Mouse (Mus musculus): Measurements from ENCODE around the gene Hnf4a. TPM values are rescaled to one million over a fixed set of nuclear protein-coding genes. Genes with fewer than 3 reads are reported as not detected.

Hnf4a gene
- polyA plus RNA-seq, 1 experiment from 2014 or later, result 27.5 TPM

DNA sequence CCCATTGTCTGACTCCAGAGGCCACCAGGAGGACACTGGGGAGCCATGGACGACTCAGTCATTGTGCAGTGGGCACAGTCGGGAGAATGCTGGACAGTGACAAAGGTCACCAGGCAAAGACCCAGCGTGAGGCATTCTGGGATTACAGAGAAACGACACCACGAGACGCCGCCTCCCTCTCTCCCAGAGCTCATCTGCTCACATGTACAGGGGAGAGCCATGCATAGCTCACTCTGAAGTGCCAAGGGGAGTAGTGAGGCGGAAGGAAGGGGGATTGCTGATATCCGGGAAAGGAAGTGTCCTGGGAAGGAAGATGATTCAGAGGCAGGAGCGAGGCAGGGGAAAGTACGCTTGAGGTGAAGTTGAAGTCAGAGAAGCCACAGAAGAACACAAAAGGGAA is 68.6 kb downstream of the Hnf4a start:
- Histone ChIP-seq H3K9me3 (ENCODE audit: low read length) (no peaks in the 10 kb centered on the region), H3K27ac (ENCODE audit: low read depth) (peak overlapping the region; percentile 68), H3K4me3 (ENCODE audit: low read depth, low read length) (no peak overlapping the region), H3K4me1 (ENCODE audit: insufficient read depth) (peaks cover 17% of the 10 kb centered on the region), H3K9ac (replicated peaks) (0 out of 2 replicates have a peak overlapping the region, but pooled peaks have one; percentile 30), H3K36me3 (replicated peaks; ENCODE audit: insufficient read depth, low read length) (peaks cover 9% of the 10 kb centered on the region), H3K27me3 (ENCODE audit: insufficient read depth, low read length) (no peaks in the 10 kb centered on the region), H3K4me2 (ENCODE audit: low read depth, low read length) (peak overlapping the region; percentile 39)
- DNase-seq (peak; percentile 55), ATAC-seq (peak; percentile 79)
- 22% methylated on average over 11 of the region's 11 CpGs for WGBS (ENCODE audit: insufficient replicate concordance)
- TF ChIP-seq EP300 (IDR thresholded peaks at IDR 0.05; ENCODE audit: low read depth) (no peak), CTCF (IDR thresholded peaks at IDR 0.05; ENCODE audit: low read depth) (no peak)

DNA sequence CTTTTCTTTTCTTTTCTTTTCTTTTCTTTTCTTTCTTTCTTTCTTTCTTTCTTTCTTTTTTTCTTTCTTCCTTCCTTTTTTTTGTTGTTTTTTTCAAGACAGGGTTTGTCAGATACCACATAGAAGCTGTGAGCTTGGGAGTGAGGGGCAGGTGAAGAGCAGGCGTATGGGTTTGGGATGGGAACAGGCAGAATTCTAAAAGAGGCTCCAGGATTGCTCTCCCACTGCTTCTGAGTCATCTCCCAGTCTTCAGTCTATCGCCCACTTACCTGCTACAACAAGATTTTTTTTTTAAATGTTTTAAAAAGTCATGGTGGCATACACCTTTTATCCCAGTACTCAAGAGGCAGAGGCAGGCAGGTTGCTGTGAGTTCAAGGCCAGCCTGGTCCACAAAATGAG is 71.4 kb downstream of the Hnf4a start:
- WGBS (ENCODE audit: insufficient replicate concordance), result 83% methylated on average over 2 of the region's 2 CpGs
- Histone ChIP-seq H3K9ac (replicated peaks) (no peak overlapping the region), H3K4me1 (ENCODE audit: insufficient read depth) (peaks cover 16% of the 10 kb centered on the region), H3K9me3 (ENCODE audit: low read length) (no peaks in the 10 kb centered on the region), H3K36me3 (replicated peaks; ENCODE audit: insufficient read depth, low read length) (no peaks in the 10 kb centered on the region), H3K27me3 (ENCODE audit: insufficient read depth, low read length) (no peaks in the 10 kb centered on the region), H3K27ac (ENCODE audit: low read depth) (no peak overlapping the region), H3K4me2 (ENCODE audit: low read depth, low read length) (no peak overlapping the region), H3K4me3 (ENCODE audit: low read depth, low read length) (no peak overlapping the region)
- ATAC-seq (no peak), DNase-seq (no peak)
- TF ChIP-seq CTCF (IDR thresholded peaks at IDR 0.05; ENCODE audit: low read depth) (no peak), EP300 (IDR thresholded peaks at IDR 0.05; ENCODE audit: low read depth) (no peak)

DNA sequence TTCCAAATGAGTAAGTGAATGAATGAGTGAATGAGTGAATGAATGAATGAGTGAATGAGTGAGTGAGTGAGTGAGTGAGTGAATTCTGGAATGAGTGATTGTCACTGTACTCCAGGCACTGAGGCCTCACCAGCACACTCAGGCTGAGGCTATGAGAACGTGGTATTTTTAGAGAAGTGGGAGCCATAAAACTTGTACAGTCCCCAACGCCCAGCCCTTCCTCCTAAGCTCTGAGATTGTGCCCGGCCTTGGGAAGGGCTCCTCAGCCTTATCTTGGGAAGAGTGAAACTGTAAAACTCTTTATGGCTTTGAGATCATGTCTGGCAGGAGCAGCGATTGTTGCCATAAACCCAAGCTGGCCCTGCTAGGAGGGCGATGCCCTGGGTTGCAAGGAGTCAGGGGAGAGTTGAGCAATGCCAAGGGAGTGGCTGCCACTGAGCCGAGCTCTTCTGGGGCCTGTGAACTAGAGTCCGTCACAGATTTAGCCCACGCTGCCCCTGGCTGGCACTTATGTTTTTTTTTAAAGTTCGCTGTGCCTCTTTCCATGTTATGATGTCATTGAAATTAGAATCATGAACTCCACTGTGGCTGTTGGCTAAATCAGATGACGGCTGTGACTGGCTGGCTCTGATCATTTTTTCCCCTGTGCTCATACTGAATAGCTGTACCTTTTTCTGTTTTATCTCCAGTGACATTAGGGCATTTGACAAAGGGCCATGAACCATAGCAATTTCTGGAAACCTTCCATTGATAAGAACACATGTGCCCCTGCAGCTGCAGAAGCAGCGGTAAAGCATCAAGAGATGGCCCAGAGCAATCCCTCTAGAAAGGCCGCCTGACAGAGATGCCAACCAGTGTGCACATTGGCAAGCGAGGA is 73.7 kb downstream of the Hnf4a start:
- H3K9me3 ChIP-seq (ENCODE audit: low read length), result no peaks in the 10 kb centered on the region
- H3K4me1 ChIP-seq (ENCODE audit: insufficient read depth), result peaks cover 7% of the 10 kb centered on the region
- no peaks in the 10 kb centered on the region for H3K27me3 ChIP-seq (ENCODE audit: insufficient read depth, low read length)
- H3K4me2 ChIP-seq (ENCODE audit: low read depth, low read length), result no peak overlapping the region
- no peak overlapping the region for H3K4me3 ChIP-seq (ENCODE audit: low read depth, low read length)
- TF ChIP-seq CTCF (IDR thresholded peaks at IDR 0.05; ENCODE audit: low read depth), result no peak
- TF ChIP-seq EP300 (IDR thresholded peaks at IDR 0.05; ENCODE audit: low read depth), result peak; percentile 15; the same call in 1 of the 2 replicates
- no peak overlapping the region for H3K27ac ChIP-seq (ENCODE audit: low read depth)
- no peak overlapping the region for H3K9ac ChIP-seq (replicated peaks)
- ATAC-seq, result peak; percentile 76
- H3K36me3 ChIP-seq (replicated peaks; ENCODE audit: insufficient read depth, low read length), result no peaks in the 10 kb centered on the region
- WGBS (ENCODE audit: insufficient replicate concordance), result 52% methylated on average over 13 of the region's 13 CpGs
- DNase-seq, result peak; percentile 52

DNA sequence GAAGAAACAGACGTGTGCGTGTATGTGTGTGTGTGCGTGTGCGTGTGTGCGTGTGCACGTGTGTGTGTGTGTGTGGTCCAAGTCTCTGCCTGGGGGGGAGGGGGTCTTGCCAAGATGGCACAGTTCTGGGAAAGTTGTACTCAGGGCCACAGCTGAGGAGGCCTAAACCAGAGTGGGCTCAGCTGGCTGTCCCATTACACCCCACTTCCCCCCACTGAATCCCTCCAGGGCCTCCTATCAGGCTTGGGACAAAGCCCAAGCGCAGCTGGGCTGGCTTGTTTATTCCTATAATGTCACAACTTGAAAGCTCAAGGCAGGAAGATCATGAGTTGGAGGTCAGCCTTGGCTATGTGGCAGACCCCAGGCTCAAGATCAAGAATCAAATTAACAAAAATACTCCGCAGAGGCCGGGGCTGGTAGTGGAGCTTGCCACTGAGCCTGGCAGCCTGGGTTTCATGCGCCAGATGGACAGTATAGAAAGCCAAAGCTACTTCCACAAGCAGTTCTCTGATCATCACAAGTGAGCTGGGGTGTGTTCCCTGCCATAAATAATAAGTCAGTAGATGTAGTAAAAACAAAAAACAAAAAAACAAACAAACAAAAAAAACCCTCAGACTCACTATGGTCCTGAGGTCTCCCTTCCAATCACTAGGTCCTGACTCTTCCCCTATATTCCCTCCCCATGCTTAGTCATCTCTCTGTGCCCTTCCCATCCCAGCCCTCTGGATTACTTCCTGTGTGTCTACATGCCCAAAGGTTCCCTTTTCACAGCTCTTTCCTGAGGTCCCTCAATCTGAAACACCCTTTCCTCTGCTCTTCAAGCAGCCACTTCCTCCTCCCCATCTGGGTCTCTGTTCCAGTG is 76.8 kb downstream of the Hnf4a start:
- no peak overlapping the region for H3K4me2 ChIP-seq (ENCODE audit: low read depth, low read length)
- H3K9me3 ChIP-seq (ENCODE audit: low read length), result no peaks in the 10 kb centered on the region
- peaks cover 17% of the 10 kb centered on the region for H3K4me1 ChIP-seq (ENCODE audit: insufficient read depth)
- no peak overlapping the region for H3K4me3 ChIP-seq (ENCODE audit: low read depth, low read length)
- no peak overlapping the region for H3K9ac ChIP-seq (replicated peaks)
- H3K36me3 ChIP-seq (replicated peaks; ENCODE audit: insufficient read depth, low read length), result no peaks in the 10 kb centered on the region
- no peak for DNase-seq
- 95% methylated on average over 10 of the region's 10 CpGs for WGBS (ENCODE audit: insufficient replicate concordance)
- H3K27me3 ChIP-seq (ENCODE audit: insufficient read depth, low read length), result no peaks in the 10 kb centered on the region
- no peak for ATAC-seq
- H3K27ac ChIP-seq (ENCODE audit: low read depth), result no peak overlapping the region
- no peak for TF ChIP-seq CTCF (IDR thresholded peaks at IDR 0.05; ENCODE audit: low read depth)
- TF ChIP-seq EP300 (IDR thresholded peaks at IDR 0.05; ENCODE audit: low read depth), result no peak

DNA sequence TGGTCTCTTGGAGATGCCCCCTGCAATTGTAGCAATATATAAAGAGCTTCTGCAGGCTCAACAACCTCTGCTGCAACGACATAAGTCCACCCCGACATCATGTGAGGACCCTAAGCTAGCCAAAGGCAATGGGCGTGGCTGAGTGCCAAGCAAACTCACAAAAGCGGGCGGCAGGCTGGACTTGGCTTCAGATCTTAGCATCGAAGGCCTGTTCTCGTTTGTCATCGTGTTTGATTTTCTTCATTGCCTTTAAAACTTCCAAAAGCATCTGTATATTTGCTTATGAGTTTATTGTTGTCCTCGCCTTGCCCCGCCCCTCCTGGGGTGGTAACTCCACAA is 77.4 kb downstream of the Hnf4a start:
- H3K4me2 ChIP-seq (ENCODE audit: low read depth, low read length), result no peak overlapping the region
- 82% methylated on average over 10 of the region's 10 CpGs for WGBS (ENCODE audit: insufficient replicate concordance)

More for the DNA sequence above, 77.4 kb downstream of the Hnf4a start:
- H3K36me3 ChIP-seq (replicated peaks; ENCODE audit: insufficient read depth, low read length), result no peaks in the 10 kb centered on the region
- TF ChIP-seq EP300 (IDR thresholded peaks at IDR 0.05; ENCODE audit: low read depth) (no peak), CTCF (IDR thresholded peaks at IDR 0.05; ENCODE audit: low read depth) (no peak)
- no peak overlapping the region for H3K9ac ChIP-seq (replicated peaks)
- DNase-seq (no peak), ATAC-seq (no peak)
- peaks cover 21% of the 10 kb centered on the region for H3K4me1 ChIP-seq (ENCODE audit: insufficient read depth)
- H3K27ac ChIP-seq (ENCODE audit: low read depth), result no peak overlapping the region
- H3K4me3 ChIP-seq (ENCODE audit: low read depth, low read length), result no peak overlapping the region
- H3K9me3 ChIP-seq (ENCODE audit: low read length), result no peaks in the 10 kb centered on the region
- H3K27me3 ChIP-seq (ENCODE audit: insufficient read depth, low read length), result no peaks in the 10 kb centered on the region

Measured in liver, postnatal 0 days (tissue).